10 mouse cellular contexts compared by ENCODE assay signal in the genomic region with DNA sequence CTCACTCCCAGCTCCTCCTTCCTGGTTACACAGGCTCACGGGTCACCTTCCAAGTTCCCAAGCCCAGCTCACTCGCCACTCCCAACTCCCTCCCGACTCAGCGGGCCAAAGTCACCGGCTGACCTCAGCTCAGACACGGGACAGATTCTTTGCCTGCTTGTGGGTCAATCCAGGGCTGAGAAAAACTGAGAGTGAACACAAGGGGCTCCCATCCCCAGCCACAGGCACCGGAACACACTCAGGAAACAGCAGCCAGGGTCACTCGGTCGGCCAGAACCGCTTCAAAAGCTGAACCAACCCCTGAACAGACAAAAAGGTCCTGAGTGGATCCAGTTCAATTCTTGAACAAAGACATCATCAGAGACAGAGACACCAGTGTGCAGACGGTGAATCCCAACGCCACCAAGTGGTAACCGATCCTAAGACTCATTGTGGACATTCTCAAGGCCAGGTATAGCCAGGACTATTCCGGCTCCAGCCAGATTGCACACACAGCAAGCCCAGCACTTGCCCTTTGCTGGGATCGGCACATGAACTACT.
DNase-seq lines count a peak whose midpoint lies in the region; ATAC-seq and TF ChIP-seq lines count a peak whose summit lies in the region.
"Had no signal": no experiment of that assay in that cellular context is flagged by ENCODE, and none has a peak within 500 bp of the region (broad histone marks: within the 10 kb centered on the region; RNA-seq: fewer than 3 reads in every experiment).

No protein-coding gene starts in this region.

- no peak overlapping the region for H3K4me3 ChIP-seq in midbrain, embryonic 10.5 days
- H3K4me3 ChIP-seq in midbrain, postnatal 0 days (ENCODE audit: low read depth, low read length): no peak overlapping the region
- H3K4me3 ChIP-seq in heart, postnatal 0 days (ENCODE audit: low read depth, low read length): no peak overlapping the region
- no peak overlapping the region for H3K4me3 ChIP-seq in stomach, embryonic 14.5 days (ENCODE audit: low read depth, low read length)
- H3K4me3 ChIP-seq: limb, embryonic 15.5 days had no signal

- H3K27ac ChIP-seq in midbrain, embryonic 10.5 days (replicated peaks): peak overlapping the region; percentile 58; the same call in 1 of the 2 replicates
- no peak overlapping the region for H3K27ac ChIP-seq in midbrain, postnatal 0 days (ENCODE audit: low read depth, low read length)
- peak overlapping the region; percentile 71 for H3K27ac ChIP-seq in heart, postnatal 0 days (ENCODE audit: low read depth)
- no peak overlapping the region for H3K27ac ChIP-seq in stomach, embryonic 14.5 days (ENCODE audit: low read length)
- H3K27ac ChIP-seq: limb, embryonic 15.5 days had no signal

- no peak overlapping the region for H3K4me2 ChIP-seq in midbrain, postnatal 0 days (ENCODE audit: low read depth, low read length, poor library complexity, severe bottlenecking)
- no peak overlapping the region for H3K4me2 ChIP-seq in heart, postnatal 0 days (ENCODE audit: low read depth, low read length)
- no peak overlapping the region for H3K4me2 ChIP-seq in stomach, embryonic 14.5 days (replicated peaks; ENCODE audit: low read depth, low read length)
- H3K4me2 ChIP-seq: limb, embryonic 15.5 days had no signal

- TF ChIP-seq CTCF in midbrain, postnatal 0 days (IDR thresholded peaks at IDR 0.05): no peak
- TF ChIP-seq CTCF in heart, postnatal 0 days (IDR thresholded peaks at IDR 0.05; ENCODE audit: low read depth): no peak

- no peaks in the 10 kb centered on the region for H3K27me3 ChIP-seq in midbrain, embryonic 10.5 days (ENCODE audit: low read depth, poor library complexity, severe bottlenecking)
- H3K27me3 ChIP-seq in midbrain, postnatal 0 days (ENCODE audit: insufficient read depth, low read length): no peaks in the 10 kb centered on the region
- no peaks in the 10 kb centered on the region for H3K27me3 ChIP-seq in heart, postnatal 0 days (ENCODE audit: control insufficient read depth, insufficient read depth, low read length)
- H3K27me3 ChIP-seq in stomach, embryonic 14.5 days (ENCODE audit: control insufficient read depth, insufficient read depth, low read length): no peaks in the 10 kb centered on the region
- H3K27me3 ChIP-seq: limb, embryonic 15.5 days had no signal

- no peaks in the 10 kb centered on the region for H3K36me3 ChIP-seq in midbrain, embryonic 10.5 days
- H3K36me3 ChIP-seq in midbrain, postnatal 0 days (ENCODE audit: insufficient read depth, low read length): peaks cover 11% of the 10 kb centered on the region
- peaks cover 40% of the 10 kb centered on the region for H3K36me3 ChIP-seq in heart, postnatal 0 days (replicated peaks; ENCODE audit: control insufficient read depth, insufficient read depth, low read length)
- no peaks in the 10 kb centered on the region for H3K36me3 ChIP-seq in stomach, embryonic 14.5 days (ENCODE audit: control insufficient read depth, insufficient read depth, low read length)

- no peaks in the 10 kb centered on the region for H3K9me3 ChIP-seq in midbrain, embryonic 10.5 days (replicated peaks)
- no peaks in the 10 kb centered on the region for H3K9me3 ChIP-seq in midbrain, postnatal 0 days (ENCODE audit: low read length)
- H3K9me3 ChIP-seq in heart, postnatal 0 days (replicated peaks; ENCODE audit: control insufficient read depth, low read length): no peaks in the 10 kb centered on the region
- no peaks in the 10 kb centered on the region for H3K9me3 ChIP-seq in stomach, embryonic 14.5 days (ENCODE audit: control insufficient read depth, low read depth, low read length)
- H3K9me3 ChIP-seq: limb, embryonic 15.5 days had no signal

- no peak overlapping the region for H3K9ac ChIP-seq in midbrain, postnatal 0 days (replicated peaks; ENCODE audit: low read length, poor library complexity, severe bottlenecking)
- H3K9ac ChIP-seq in heart, postnatal 0 days (replicated peaks; ENCODE audit: low read depth, low read length): no peak overlapping the region
- H3K9ac ChIP-seq in stomach, embryonic 14.5 days (replicated peaks; ENCODE audit: low read depth, low read length): no peak overlapping the region
- H3K9ac ChIP-seq: limb, embryonic 15.5 days had no signal

- peak; percentile 58 for DNase-seq in adrenal gland, adult 2 months
- DNase-seq in adrenal gland, postnatal 4 days (ENCODE audit: low spot score in 2 of 2): no peak
- no peak for DNase-seq in midbrain, embryonic 10.5 days (ENCODE audit: low spot score)
- no peak for DNase-seq in midbrain, postnatal 0 days (ENCODE audit: low spot score)
- peak; percentile 53 for DNase-seq in heart, postnatal 0 days (ENCODE audit: low spot score)
- DNase-seq in spleen, postnatal 36 days (ENCODE audit: low spot score in 2 of 2): no peak
- no peak for DNase-seq in left cerebral cortex, postnatal 36 days (ENCODE audit: low spot score in 2 of 2)
- DNase-seq: thymus, postnatal 14 days had no signal

- no peak for ATAC-seq in midbrain, postnatal 0 days (ENCODE audit: low FRiP score)
- ATAC-seq in heart, postnatal 0 days (ENCODE audit: insufficient read depth, low read depth): peak; percentile 77
- ATAC-seq in stomach, embryonic 14.5 days (ENCODE audit: insufficient number of reproducible peaks, insufficient read depth, low FRiP score, low read depth): 0 out of 2 replicates have a peak, but pooled peaks have one; percentile 15

- no peak for TF ChIP-seq EP300 in heart, postnatal 0 days (IDR thresholded peaks at IDR 0.05; ENCODE audit: low read depth)

- intact Hi-C loops in left cerebral cortex, postnatal 36 days (cut with DNase I): no loop called here

- 66% methylated on average over 15 of the region's 15 CpGs for WGBS in midbrain, embryonic 10.5 days
- WGBS in midbrain, postnatal 0 days: 65% methylated on average over 15 of the region's 15 CpGs
- WGBS in heart, postnatal 0 days: 43% methylated on average over 15 of the region's 15 CpGs
- 58% methylated on average over 15 of the region's 15 CpGs for WGBS in stomach, embryonic 14.5 days

- H3K4me1 ChIP-seq in midbrain, embryonic 10.5 days: peaks cover 18% of the 10 kb centered on the region
- H3K4me1 ChIP-seq in midbrain, postnatal 0 days (ENCODE audit: insufficient read depth, low read length): no peaks in the 10 kb centered on the region
- peaks cover 33% of the 10 kb centered on the region for H3K4me1 ChIP-seq in heart, postnatal 0 days (ENCODE audit: control insufficient read depth, insufficient read depth)
- H3K4me1 ChIP-seq in stomach, embryonic 14.5 days (ENCODE audit: control insufficient read depth, insufficient read depth, low read length): no peaks in the 10 kb centered on the region

Comparison
In these comparisons a context has a peak if more than half of its experiments do, and no peak if none do; other contexts are left out.
1. DNase-seq: peak in adrenal gland, adult 2 months (single experiment) and heart, postnatal 0 days (single experiment); none in adrenal gland, postnatal 4 days (0 of 2), midbrain, embryonic 10.5 days (single experiment), midbrain, postnatal 0 days (single experiment), spleen, postnatal 36 days (0 of 2) and left cerebral cortex, postnatal 36 days (0 of 2).
2. H3K27ac ChIP-seq: peak in midbrain, embryonic 10.5 days (single experiment) and heart, postnatal 0 days (single experiment); none in midbrain, postnatal 0 days (single experiment) and stomach, embryonic 14.5 days (single experiment).